8 mouse cellular contexts compared by ENCODE assay signal in the genomic region with DNA sequence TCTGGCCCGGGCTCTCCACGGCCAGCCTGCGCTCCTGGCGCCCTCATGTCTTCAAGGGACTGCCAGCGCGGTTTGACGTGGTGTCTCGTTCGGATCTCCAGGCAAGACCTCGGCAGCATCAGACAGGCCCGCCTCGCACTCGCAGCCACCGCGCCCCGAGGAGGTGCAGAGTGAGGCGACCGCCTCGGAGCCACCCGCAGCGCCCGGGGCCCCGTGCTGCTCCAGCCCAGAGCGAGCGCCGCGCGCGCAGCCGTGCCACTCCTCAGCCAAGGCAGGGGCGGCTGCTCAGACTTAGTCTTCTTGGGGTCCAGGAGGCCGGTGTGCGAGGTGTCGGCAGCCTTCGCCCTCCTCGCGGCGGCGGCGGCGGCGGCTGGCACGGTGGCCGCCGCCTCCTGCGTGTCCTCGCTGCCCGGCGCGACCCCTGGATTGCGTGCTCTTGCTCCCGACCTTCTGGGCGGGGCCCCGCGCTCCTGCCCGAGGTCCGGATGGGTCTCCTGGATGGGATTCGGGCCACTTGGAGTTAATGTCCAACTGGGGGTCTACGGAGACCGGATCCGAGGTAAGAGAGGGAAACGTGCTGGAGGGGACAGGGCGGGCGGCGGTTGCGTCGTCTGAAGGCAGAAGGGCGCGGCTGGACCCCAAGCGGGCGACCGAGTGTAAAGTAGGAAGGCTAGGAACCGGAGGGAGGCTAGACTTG. TPM values are rescaled to one million over a fixed set of nuclear protein-coding genes. Genes with fewer than 3 reads are reported as not detected.
DNase-seq lines count a peak whose midpoint lies in the region; ATAC-seq and TF ChIP-seq lines count a peak whose summit lies in the region.

A gene (plus strand): TSS at position 291 of the 697 bp plus-strand sequence.

- peak within 1 kb of the TSS; percentile 44 for H3K4me3 ChIP-seq in left cerebral cortex, adult 2 months
- peak within 1 kb of the TSS; percentile 51 for H3K4me3 ChIP-seq in forebrain, postnatal 0 days (ENCODE audit: low read depth, low read length)
- peak within 1 kb of the TSS; percentile 57 for H3K4me3 ChIP-seq in midbrain, postnatal 0 days (ENCODE audit: low read depth, low read length)

- TF ChIP-seq CTCF in left cerebral cortex, adult 2 months (IDR thresholded peaks at IDR 0.05) = no peak
- no peak for TF ChIP-seq CTCF in brain, embryonic 14.5 days (IDR thresholded peaks at IDR 0.05; ENCODE audit: borderline replicate concordance, extremely low read depth, insufficient read depth, insufficient read length)
- no peak for TF ChIP-seq CTCF in forebrain, postnatal 0 days (IDR thresholded peaks at IDR 0.05; ENCODE audit: low read depth)
- TF ChIP-seq CTCF in midbrain, postnatal 0 days (IDR thresholded peaks at IDR 0.05) = no peak

- H3K9me3 ChIP-seq in forebrain, postnatal 0 days (ENCODE audit: low read length) = no peaks in the 10 kb centered on the region
- no peaks in the 10 kb centered on the region for H3K9me3 ChIP-seq in midbrain, postnatal 0 days (ENCODE audit: low read length)

- peak; percentile 24 to 28 for DNase-seq in left cerebral cortex, adult 2 months (ENCODE audit: extremely low spot score in 1 of 2, low spot score in 2 of 2)
- no peak for DNase-seq in left cerebral cortex, adult 8-10 months (ENCODE audit: low spot score in 2 of 2)
- DNase-seq in brain, embryonic 14.5 days (ENCODE audit: low read depth) = peak; percentile 46
- peak; percentile 40 for DNase-seq in forebrain, postnatal 0 days
- DNase-seq in kidney, postnatal 10 days = peak; percentile 42
- no peak for DNase-seq in midbrain, postnatal 0 days (ENCODE audit: low spot score)
- no peak for DNase-seq in thymus, postnatal 14 days
- no peak for DNase-seq in B cell, adult 2 months

- peaks cover 11% of the 10 kb centered on the region; the same call in 1 of the 2 replicates for H3K4me1 ChIP-seq in forebrain, postnatal 0 days (ENCODE audit: insufficient read depth)
- peaks cover 16% of the 10 kb centered on the region for H3K4me1 ChIP-seq in midbrain, postnatal 0 days (ENCODE audit: insufficient read depth, low read length)

- no peak within 1 kb of the TSS for H3K27ac ChIP-seq in left cerebral cortex, adult 2 months
- H3K27ac ChIP-seq in forebrain, postnatal 0 days (ENCODE audit: low read depth, low read length) = no peak within 1 kb of the TSS
- H3K27ac ChIP-seq in midbrain, postnatal 0 days (ENCODE audit: low read depth, low read length) = no peak within 1 kb of the TSS

- no peaks in the 10 kb centered on the region for H3K36me3 ChIP-seq in forebrain, postnatal 0 days (ENCODE audit: insufficient read depth)
- H3K36me3 ChIP-seq in midbrain, postnatal 0 days (ENCODE audit: insufficient read depth, low read length) = no peaks in the 10 kb centered on the region

- peaks cover 80% of the 10 kb centered on the region for H3K27me3 ChIP-seq in forebrain, postnatal 0 days (ENCODE audit: insufficient read depth, low read length)
- peaks cover 58% of the 10 kb centered on the region for H3K27me3 ChIP-seq in midbrain, postnatal 0 days (ENCODE audit: insufficient read depth, low read length)

- intact Hi-C loops in left cerebral cortex, adult 2 months (cut with DNase I) = loop anchor here (10.0 kb wide), 1 partner anchor 184 kb away; no protein-coding TSS in a partner anchor

- 2% methylated on average over 70 of the region's 73 CpGs for WGBS in forebrain, postnatal 0 days
- WGBS in midbrain, postnatal 0 days = under 1% methylated on average over 70 of the region's 73 CpGs

- ATAC-seq in forebrain, postnatal 0 days = peak; percentile 54
- ATAC-seq in midbrain, postnatal 0 days (ENCODE audit: low FRiP score) = peak; percentile 33; the same call in 1 of the 2 replicates

- peak within 1 kb of the TSS; percentile 43; the same call in 1 of the 2 replicates for H3K9ac ChIP-seq in forebrain, postnatal 0 days
- H3K9ac ChIP-seq in midbrain, postnatal 0 days (replicated peaks; ENCODE audit: low read length, poor library complexity, severe bottlenecking) = peak within 1 kb of the TSS; percentile 51

- peak within 1 kb of the TSS; percentile 97 for H3K4me2 ChIP-seq in forebrain, postnatal 0 days (ENCODE audit: low read depth)
- H3K4me2 ChIP-seq in midbrain, postnatal 0 days (ENCODE audit: low read depth, low read length, poor library complexity, severe bottlenecking) = peak within 1 kb of the TSS; percentile 99

- TF ChIP-seq POLR2A in brain, embryonic 14.5 days (IDR thresholded peaks at IDR 0.05; ENCODE audit: borderline replicate concordance, extremely low read depth, insufficient read depth, insufficient read length, poor library complexity, severe bottlenecking) = no peak

RNA-seq across cellular contexts. Expression of the gene that starts here (rescaled TPM):
- total RNA-seq in left cerebral cortex, adult 2 months (2021) = under 1 TPM; 0.09 to 0.30 TPM
- under 1 TPM; 0.54 to 0.82 (median 0.70) TPM for total RNA-seq in left cerebral cortex, adult 8-10 months (2022)
- polyA plus RNA-seq in brain, embryonic 14.5 days (2012; rRNA removed) = 0.40 and 0.44 TPM in 2 replicates
- 0.29 and 0.54 TPM in 2 replicates for total RNA-seq in forebrain, postnatal 0 days (2014; rRNA removed)
- polyA plus RNA-seq in forebrain, postnatal 0 days (2015; fragmentation: Nextera tagmentation; extraction: Ambion mirVana) = 0.06 and 0.11 TPM in 2 replicates
- 0.19 and 0.71 TPM in 2 replicates for total RNA-seq in midbrain, postnatal 0 days (2014; rRNA removed)
- polyA plus RNA-seq in midbrain, postnatal 0 days (2015; fragmentation: Nextera tagmentation; extraction: Ambion mirVana) = 0.06 and 0.17 TPM in 2 replicates

Comparison
In these comparisons a context has a peak if more than half of its experiments do, and no peak if none do; other contexts are left out.
1. Peak in DNase-seq and H3K4me3 ChIP-seq in left cerebral cortex, adult 2 months; RNA of the gene not detected or under 1 TPM.
2. Peak in DNase-seq in brain, embryonic 14.5 days; RNA of the gene not detected or under 1 TPM.
3. Peak in DNase-seq, ATAC-seq, H3K4me3 ChIP-seq, H3K9ac ChIP-seq and H3K4me2 ChIP-seq in forebrain, postnatal 0 days; RNA of the gene not detected or under 1 TPM.
4. Peak in ATAC-seq, H3K4me3 ChIP-seq, H3K9ac ChIP-seq and H3K4me2 ChIP-seq in midbrain, postnatal 0 days; RNA of the gene not detected or under 1 TPM.